Mouse (Mus musculus) mesoderm, embryonic 11.5 days (tissue): ENCODE results near the gene Elmo3.

Experiments used
- DNase-seq: peaks from one replicate; pipeline ENCODE4 v3.0.0-alpha.2; 2012; ENCODE audit warnings: low read depth, low spot score

Gene Elmo3

DNA sequence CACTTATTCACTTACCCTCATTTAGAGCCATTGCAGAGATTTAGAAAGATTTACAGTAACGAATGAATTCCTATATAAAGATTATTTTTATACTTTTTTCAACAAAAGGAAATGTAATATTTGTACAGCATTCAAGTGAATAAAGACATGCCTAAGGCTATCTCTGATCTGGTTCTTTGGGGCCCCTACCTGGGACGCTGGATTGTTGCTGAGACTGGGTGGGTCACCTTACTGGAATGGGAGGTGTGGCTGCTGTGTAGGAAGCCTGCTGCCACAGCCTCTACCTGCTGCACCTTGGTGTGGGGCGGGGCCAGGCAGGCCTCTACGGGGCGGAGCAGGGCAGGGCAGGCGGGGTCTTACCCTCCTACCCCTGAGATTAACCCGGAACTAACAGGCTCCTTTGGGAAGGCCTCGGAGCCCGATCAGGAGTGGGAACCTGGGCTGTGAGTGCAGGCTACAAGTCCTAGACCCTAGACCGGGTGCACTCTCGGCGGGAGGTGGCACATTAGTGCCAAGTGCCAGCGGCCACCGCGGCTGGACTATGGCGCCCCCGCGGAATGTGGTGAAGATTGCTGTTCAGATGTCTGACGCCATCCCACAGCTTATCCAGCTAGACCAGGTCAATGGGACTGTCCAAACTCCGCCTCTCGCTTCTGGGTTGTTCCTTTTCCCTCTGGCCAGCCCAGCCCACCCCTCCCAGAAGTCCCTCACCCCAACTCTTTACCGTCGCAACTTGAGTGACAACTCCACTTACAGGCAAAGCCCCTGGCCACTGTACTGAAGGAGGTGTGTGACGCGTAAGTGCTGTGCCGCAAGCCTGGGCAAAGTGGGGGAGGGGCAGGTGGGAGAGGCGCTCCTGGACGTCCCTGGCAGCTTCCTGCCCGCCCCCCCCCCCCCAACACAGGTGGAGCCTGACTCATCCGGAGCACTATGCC lies at the start of gene Elmo3:
TSS of gene Elmo3 (plus strand) at position 391 of the 935 bp plus-strand sequence.
- peak; percentile 60 for DNase-seq

DNA sequence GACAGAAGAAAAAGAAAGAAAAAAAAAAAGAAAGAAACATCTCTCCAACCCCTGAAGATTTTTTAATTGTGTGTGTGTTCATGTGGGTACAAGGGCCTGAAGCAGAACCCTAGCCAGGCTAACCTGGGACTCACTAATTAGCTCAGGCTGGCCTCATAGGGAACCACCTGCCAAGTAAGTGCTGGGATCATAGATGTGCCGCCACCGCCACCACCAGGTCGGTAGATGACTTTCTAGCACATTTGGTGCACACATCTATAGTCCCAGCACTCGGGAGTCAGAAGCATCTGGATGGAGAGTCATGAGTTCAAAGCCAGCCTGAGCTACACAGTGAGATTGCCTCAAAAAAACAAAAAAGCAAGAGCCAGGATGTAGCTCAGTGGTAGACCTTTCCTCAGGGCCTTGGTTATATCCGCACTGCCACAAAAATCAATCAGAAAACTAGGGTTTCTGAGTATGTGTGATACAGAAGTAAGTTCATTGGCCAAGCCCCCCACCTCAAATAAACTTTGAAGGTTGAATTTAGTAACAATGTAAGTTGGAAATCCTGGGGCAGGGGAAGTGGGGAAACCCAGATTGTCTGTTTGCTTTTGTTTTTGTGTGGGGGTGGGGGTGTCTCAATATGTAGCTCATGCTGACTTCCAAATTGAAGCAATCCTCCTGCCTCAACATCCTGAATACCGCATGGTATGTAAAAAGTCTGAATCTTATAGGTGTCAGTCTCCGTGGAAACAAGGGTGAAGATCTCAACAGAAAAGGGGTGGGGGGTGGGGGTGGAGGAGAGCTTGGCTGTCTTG lies 47.9 kb upstream of the Elmo3 start:
- DNase-seq, result no peak

DNA sequence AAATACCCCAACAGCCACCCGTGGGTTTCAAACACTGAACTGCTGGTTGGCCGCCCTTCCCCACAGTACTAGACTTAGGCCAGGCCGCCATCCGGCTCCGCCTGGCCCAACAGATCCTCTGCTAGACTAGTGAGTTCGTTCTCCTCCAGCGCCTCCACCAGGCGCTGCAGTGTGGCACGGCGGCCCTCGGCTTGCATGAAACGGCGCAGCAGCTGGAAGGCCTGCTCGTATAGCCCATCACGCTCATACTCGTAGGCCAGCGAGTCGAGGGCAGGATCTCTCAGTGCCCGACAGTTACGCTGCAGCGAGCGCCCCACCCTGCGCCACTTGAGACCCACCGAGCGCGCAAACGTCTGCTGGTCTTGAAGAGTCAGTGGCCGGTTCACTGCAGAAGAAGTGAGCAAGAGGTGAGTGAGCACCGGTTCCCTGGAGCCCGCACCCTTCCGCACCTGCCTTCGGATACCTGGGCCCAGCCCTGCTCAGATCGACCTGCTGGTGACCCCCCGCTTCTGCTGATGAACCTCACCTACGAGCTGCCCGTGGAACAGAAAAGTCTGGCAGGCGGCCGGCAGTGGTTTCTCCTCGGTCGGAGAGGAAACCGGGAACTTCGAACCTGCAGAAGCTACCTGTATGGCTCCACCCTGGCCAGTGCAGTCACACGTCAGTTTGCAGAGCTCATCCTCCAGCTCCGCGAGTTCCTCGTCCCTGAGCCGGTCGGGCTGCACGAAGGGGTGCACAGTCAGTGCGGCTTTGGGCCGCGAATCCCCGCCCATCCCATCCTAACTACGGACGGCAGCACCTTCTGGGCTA lies 46.3 kb upstream of the Elmo3 start:
- no peak for DNase-seq

DNA sequence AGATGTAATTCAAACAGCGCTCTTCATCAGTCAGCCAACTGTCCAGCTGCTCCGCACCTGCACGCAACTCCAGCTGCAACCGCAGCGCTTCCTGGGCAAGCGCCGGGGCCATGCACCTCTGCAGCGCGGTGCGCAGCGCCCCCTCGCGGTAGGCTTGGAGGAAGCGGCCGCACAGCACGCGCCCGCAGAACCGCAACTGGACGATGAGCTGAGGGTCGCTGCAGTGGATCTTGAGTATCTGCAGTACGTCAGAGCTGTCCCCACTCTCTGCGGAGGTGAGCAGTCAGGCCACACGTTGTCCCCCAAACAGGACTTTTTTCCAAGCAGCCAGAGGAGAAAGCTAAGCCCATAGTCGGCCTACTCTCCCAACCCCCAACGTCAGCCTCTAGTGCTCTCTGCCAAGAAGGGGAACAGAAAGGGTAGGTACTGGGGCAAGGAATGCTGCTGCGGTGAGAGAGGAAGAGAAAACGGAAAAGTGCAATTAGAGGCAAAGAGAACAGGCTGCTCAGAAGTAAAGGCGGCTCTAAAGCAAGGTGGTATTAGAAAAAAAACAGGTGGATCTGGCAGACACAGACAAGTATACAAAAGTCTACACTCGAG lies 45.6 kb upstream of the Elmo3 start:
- DNase-seq, result peak; percentile 90

DNA sequence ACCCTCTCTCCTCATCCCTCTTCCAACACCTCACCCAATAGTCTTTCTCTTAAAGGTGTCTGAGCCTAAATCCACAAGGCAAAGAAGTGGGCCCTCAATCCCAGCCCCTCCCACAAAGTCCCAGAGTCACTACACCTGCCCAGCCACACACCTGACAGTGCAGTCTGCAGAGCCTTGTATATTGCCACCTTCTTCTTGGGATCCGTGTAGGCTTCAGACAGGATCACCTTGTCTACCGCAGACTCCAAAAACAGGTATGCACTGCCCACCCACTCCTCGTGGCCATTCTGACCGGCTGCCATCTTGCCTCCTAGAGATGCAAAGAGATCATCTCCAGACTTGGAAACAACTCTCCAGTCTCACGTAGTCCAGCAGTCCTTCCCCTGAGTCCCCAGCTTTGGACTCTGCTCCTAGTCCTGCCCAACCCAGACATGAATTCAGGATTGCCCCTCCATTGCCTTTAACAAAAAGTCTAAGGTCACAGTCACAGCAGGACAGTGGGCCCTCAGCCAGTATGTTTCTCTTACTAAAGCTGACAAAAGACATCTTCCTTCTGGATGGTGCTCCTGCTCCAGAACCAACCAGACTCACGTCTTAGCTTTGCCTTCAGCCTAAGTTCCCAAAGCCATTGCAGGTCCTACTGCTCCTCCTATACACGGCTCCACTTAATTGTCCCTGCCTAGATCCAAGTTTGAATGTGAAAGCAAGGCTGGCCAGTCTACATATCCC lies 44.9 kb upstream of the Elmo3 start:
- no peak for DNase-seq

DNA sequence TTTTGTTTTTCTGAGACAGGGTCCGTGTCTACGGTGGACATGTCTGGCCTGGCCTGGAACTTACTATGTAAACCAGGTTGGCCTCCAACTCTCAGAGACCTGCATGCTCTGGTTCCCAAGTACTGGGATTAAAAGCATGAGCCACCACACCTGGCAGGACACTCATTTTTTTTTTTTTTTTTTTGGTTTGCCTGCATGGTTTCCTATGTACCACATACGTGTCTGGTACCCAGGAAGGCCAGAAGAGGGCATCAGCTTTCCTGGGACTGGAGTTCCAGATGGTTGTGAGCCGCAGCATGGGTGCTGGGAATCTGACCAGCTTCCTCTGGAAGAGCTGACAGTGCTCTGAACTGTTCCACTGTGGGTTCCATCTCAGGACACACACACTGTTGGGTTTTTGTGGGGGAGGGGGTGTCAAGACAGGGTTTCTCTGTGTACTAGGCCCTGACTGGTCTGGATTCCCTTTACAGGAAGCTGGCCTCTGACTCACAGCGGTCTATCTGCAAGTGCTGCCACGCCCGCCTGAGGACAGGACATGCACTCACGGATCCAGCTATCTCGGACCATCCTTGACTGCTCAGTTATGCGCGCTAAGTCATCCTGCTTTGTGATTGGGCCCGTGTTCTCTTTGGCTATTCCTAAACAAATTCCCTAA lies 43.9 kb upstream of the Elmo3 start:
- DNase-seq, result no peak

DNA sequence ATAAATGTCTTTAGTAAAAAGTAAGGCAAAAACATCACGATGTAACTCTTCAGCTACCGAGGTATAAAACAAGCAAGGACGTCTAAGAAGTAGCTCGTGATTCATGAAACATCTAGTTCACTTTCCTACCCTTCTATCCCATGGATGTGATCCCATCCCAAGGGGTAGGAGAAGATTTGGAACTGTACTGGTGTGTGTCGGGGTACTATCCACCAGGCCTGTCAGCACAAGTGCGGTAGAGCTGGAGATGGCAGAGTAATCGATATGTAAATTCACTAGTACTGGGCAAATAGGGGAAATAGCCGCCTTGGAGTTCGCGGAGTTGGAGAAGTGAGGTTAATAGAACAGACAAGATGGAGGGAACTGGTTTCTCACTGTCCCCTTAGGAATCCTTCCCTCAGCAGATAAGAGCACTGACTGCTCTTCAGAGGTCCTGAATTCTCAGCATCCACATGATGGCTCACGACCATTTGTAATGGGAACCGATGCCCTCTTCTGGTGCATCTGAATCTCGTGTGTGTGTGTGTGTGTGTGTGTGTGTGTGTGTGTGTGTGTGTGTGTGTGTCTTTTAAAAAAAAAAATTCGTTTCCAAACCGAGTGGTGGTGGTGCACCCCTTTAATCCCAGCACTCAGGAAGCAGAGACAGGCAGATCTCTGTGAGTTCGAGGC lies 42.0 kb upstream of the Elmo3 start:
- no peak for DNase-seq

DNA sequence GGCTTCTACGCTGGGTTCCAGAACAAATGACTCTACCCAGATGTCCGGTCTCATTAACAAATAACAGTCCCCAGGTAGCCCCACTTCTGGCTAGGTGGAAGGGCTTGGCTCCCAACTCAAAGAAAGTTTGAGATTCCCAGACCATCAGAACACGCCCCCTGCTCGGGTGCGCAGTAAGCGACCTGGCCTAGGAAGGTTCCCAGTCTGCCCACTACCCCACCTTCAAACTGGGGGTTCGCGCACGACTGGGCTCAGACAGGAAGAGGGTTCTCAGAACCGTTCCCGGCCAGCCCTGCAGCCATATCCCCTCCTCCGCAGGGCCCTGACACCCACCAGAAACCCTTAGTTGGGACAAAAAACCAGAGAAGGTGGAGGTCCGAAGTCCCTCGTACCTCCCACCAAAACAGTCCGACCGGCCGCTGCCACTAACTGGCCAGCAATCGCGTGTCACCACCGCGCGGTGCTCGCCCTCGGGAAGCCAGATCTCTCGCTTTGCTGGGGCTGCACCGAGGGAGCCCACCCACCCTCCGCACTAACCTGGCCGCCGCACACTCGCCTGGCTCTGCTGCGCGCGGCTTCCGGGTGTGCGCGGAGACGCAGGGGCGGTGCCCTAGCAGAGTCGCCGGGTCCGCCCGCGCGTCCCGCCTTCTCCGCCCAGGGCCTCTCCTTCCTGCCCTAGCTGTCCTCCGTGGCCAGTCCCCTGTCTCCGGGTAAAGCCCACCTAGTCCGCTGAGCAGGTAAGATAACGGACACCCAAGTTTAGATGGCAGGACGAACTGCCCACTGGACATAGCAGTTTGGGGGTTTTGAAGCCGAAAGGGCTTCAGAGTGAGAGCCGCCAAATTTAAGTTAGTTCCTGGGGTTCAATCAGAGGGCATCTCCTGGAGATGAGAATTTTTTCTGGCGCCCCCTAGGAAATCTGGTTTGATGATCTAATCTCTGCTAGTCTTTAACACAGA lies 41.1 kb upstream of the Elmo3 start, which contains the start of the genes Tradd and Fbxl8:
TSS of gene Tradd (minus strand) at position 586 of the 959 bp plus-strand sequence.
TSS of gene Fbxl8 (plus strand) at position 625 of the 959 bp plus-strand sequence.
- no peak for DNase-seq

DNA sequence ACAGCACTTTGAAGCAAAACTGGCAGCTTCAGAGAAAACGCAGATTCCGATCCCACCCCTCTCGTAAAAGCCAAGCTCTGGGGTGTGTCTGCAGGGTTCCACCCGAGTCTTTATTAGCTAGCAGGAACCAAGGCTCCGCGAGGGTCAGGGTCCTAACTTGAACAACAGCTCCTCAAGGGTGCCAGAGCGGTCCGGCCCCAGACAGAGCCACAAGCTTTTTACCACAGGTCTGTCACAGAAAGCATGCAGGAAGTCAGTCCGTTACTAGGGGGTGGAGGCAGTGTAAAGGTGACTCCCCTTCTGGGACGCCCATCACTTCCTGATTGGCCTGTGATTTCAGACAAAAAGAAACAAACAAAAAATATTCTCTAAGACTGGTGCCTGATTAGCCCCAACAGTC lies 40.3 kb upstream of the Elmo3 start:
- DNase-seq, result no peak

DNA sequence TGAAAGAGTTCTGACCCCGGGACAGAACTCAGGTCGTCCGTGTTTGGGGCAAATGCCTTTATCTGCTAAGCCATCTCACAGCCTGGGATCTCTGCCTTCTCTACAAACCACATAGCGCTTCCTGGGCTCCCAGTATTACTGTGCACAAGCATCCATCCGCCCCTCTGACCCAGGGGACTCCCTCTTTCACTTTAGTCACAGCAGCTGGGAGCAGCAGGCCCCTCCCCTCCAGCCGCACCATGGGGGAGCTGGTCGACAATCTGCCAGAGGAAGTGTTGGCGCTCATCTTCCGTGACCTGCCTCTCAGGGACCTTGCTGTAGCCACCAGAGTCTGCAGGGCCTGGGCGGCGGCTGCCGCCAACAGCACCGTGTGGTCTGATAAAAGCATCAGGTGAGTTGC lies 38.6 kb upstream of the Elmo3 start:
- no peak for DNase-seq

DNA sequence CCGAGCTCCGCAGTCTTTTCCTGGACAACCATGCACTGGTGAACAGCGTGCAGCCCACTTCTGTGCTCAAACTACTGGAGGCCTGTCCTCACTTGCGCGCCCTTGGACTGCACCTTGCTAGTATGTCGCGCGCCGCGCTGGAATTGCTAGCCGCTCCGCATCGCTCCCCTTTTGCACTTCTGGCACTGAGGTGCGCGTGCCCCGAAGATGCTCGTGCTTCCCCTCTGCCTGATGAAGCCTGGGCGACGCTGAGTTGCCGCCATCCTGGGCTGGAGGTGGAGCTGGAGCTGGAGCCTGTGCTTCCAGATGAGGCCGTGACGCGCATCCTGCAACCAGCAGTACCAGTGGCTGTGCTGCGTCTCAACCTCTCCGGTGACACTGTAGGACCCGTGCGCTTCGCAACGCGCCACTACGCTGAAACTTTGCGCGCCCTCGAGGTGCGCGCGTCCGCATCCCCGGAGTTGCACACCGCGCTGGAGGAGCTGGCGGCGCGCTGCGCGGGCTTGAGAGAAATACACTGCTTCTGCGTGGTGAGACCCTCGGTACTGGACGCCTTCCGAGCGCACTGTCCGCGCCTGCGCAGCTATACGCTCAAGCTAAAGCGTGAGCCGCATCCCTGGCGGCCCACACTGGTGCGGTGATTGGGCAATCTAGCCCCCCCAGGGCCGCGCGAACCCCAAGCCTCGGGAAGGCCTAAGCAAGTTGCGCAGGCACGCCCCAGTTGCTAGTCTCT lies 36.9 kb upstream of the Elmo3 start:
- DNase-seq, result peak; percentile 86

DNA sequence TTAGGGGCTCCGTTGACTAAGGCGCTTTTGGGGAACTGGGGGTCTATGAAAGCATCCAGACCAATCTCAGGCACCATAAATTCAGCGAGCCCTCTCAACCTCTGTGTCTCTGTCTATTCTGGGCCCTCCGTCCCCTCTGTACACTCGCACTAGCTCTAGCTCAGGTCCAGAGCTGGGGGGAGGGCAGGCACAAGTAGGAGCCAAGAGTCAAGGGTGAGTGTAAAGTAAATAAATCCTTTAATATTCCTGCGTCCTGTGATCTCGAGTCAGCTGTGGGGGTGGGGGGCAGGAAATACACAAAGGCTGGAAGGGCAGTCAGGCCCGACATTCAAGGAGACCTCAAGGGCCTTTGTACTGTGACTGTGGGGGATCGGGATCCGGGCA lies 36.3 kb upstream of the Elmo3 start:
- no peak for DNase-seq

DNA sequence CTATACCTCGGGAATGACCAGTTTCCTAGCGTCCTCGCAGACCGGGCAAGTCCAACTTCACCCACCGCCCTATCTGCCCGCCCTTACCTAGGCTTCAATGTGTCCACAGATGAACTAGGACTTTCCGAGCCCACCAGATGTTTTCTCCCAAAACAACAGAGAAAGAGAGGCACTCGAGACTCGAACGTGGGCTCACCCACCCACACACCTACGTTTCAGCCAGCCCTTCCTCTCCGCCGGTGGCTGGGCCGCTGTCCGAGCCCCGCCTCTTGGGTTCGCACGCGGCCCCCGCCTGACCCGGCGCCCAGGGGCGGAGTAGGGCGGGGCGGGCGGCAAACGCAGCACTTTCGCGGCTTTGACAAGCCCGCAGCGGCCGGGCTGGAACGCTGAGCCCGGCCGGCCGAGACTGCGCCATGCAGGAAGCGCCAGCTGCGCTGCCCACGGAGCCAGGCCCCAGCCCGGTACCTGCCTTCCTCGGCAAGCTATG lies 35.9 kb upstream of the Elmo3 start, which contains the start of gene Hsf4:
TSS of gene Hsf4 (plus strand) at position 341 of the 487 bp plus-strand sequence.
- DNase-seq, result no peak

DNA sequence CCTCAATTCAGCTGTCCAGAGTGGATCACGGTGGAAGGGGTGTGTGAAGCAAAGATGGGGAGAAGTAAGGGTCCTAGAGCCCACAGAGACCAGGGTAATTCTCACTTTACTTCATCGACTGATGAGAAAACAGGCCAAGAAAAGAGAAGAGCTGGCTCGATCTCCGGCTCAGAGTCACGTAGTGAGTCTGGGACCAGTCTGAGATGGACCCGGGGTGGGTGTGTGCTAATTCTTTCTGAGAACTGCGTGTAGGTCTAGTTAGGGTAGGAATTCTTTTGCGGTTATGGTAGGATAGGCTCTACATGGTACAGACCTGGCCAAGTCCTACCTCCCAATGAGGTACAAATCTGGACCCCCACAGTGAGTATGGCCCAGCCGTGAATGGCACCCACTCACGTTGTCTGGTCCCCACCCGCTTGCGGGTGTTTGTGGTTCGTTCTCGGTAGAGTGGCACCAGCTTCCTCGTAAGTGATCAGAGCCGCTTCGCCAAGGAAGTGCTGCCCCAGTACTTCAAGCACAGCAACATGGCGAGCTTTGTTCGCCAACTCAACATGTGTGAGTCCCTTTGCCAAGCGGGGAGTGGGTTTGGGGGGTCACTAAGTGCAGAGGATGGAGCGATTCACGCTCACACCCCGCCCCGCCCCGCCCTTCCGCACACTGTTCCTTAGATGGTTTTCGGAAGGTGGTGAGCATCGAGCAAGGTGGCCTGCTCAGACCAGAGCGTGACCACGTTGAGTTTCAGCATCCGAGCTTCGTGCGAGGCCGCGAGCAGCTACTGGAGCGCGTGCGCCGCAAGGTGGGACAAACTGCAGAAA lies 35.1 kb upstream of the Elmo3 start:
- no peak for DNase-seq

DNA sequence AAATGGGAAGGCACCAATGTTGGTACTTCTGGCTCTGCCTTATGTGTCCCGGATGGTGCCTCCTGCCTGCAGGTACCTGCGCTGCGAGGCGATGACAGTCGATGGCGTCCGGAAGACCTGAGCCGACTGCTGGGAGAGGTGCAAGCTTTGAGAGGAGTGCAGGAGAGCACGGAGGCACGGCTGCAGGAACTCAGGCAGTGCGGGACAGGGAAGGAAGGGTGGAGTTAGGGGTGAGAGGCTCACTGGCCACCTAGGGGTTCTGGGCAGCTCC lies 34.5 kb upstream of the Elmo3 start:
- no peak for DNase-seq

DNA sequence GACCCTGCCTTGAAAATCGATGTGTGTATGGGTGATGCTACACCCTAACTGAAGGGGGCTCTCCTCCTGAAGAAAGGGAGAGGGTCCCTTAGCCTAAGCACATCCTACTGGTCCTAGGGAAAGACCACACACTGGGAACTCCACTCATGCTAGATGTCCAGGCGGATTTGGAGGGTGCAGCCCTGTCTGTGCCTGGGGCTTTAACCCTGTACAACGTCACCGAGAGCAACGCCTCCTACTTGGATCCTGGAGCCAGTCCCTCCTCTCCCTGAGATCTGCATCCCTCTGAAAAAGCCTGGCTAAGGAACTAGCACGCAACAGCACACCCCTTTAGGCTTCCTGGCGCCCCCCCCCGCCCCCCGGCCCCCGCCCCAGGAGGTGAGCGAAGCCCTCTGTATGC lies 30.0 kb upstream of the Elmo3 start:
- no peak for DNase-seq

DNA sequence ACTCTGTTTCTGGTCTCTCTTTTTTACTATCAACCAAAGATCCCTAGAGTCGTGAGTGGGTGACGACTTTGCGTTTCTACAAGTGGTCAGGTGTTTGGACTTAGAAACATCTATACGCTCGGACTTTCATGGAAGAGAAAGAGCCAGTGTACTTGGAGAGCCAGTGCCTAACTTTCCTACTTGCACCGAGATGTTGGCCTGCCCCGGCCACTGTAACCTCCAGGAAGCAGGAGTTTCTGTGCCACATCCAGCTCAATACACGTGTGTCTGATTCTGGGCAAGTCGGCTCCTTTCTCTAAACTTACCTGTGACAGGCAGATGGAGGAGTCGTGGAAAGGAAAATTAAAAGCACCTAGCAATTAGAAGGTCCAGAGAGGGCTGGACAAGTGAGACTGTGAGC lies 29.6 kb upstream of the Elmo3 start, which contains the start of gene Nol3:
TSS of gene Nol3 (plus strand) at position 301 of the 400 bp plus-strand sequence.
- DNase-seq, result no peak
